Mouse (Mus musculus) heart, adult 8-10 months (tissue): ENCODE measurements around the gene Casd1. TPM values are rescaled to one million over a fixed set of nuclear protein-coding genes. Genes with fewer than 3 reads are reported as not detected.

Source experiments
- DNase-seq: peaks from one replicate; pipeline ENCODE4 v3.0.0; 2022; ENCODE audit warnings: low spot score
- total RNA-seq, 4 experiments: library from RNA; stranded (reverse); gene quantifications; 2 replicates each; pipeline ENCODE4 v1.2.4; 2022

Gene Casd1
- 10 to 100 TPM; 19.4 to 21.6 (median 20.5) TPM for total RNA-seq

DNA sequence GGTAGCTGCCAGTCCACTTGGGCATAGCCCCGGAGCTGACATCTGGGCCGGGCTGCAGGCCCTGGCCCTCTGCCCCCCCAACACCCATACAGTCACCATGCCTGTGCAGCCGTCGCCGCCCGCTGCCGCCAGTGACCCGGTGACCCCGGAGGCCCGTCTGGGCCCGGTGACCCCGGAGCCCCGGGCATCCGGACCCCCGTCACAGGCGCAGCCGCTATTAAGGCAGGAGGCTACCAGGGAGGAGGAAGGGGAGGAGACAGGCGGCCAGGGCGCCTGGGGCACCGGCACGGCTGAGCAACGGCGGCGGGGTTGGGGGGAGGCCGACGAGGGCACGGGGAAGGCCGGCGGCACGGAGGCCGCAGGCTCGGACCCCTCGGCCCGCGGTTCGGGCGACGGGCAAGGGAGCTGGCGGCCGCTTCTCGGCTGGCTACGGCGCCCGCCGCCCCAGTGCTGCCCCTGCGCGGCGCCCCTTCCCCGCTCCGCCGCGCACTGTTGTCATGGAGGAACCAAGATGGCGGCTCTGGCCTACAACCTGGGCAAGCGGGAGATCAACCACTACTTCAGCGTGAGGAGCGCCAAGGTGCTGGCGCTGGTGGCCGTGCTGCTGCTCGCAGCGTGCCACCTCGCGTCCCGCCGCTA is at the start of gene Casd1:
Gene Casd1, plus strand, starts transcription at position 182 of the 639 bp plus-strand sequence.
- DNase-seq: peak; percentile 36

DNA sequence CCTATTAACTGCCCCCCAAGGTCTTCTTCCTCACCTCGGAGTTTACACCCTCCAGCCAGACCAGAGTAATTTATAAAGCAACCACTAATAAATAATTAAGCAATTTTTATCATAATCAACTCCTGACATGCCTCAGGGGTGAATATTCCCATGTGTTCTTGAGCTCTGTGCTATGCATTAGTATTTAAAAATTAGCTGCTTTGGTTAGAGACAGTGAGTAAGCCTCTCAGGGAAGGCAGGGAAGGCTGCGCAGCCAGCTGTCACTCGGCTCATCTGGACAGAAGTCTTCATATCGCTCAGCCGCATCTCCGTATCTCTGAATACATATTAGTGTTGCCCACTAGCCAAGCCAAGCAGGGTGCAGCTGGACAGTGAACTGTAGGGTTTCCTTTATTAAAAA is 45.3 kb upstream of the Casd1 start:
- no peak for DNase-seq

DNA sequence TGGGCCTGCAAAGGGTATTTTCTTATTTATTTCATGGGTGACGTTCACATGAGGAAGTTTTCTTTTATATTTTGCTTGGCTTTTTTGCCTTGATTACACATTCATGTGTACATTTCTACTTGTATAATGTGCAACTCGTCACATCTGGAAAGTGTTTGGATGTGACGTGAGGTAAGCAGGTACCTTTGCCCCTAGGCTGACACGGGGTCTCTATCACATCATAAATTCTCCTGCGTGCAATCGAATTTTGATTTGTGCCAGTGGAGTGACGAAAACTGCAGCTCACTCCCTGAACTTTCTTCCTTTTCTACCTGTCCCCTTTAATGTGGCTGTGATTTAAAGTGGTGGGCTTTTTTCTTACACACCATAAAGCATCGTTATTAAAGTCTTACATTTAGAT is 43.6 kb upstream of the Casd1 start:
- no peak for DNase-seq

DNA sequence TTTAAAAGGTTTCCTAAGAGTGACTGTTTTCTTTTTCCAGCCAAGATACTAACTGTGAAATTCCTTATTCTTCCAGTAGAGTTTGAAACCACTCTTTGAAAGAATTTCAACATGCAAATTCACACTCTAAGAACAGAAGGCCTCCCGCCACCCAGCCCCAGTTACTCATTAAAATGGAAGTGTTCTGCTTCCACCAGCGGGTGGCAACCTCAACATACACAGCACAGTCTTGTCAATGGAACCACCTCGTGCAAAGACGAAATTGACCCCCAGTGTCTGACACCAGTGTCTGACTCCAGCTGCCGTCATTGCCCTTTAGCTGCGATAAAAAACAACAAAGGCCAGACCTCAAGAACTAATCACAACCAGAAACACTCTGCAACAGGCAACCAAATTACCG is 43.0 kb upstream of the Casd1 start:
- DNase-seq: peak; percentile 6

DNA sequence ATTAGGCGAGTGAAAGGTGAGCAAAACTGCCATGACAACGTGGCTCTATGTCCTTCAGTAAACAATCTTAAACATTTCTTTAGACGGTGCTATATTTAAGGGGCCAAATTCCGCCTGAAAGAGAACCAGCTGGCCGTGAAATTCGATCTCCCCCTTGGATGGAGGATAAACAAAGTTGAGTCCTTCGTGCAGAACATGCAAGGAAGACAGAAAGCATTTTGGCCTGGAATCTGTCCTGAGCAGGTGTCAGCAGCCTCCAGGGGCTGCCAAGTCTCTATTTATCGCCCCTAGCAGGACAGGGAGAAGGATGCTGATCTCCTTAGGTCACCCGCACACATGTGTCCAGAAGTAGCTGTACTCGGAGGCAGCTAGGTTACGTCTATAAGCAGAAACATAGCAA is 39.5 kb upstream of the Casd1 start:
- DNase-seq: no peak

DNA sequence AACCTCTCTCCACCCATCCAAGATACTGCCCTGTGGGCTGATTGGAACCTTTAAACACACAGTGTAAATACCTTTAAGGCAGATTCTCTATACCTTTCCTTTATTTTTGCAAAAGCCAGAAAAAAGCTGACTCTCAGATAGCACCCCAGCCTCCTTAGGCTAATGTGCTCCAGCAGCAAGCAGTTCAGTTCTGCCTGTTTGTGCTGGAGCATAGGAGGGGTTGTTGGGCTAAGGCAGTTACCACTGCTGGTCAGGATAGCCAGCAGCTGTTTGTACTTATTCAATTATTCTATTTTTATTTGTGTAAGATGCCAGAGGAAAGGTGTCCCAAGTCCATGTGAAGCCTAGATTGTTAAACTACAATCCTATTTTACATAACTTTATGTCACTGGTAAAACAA is 39.0 kb upstream of the Casd1 start:
- no peak for DNase-seq

DNA sequence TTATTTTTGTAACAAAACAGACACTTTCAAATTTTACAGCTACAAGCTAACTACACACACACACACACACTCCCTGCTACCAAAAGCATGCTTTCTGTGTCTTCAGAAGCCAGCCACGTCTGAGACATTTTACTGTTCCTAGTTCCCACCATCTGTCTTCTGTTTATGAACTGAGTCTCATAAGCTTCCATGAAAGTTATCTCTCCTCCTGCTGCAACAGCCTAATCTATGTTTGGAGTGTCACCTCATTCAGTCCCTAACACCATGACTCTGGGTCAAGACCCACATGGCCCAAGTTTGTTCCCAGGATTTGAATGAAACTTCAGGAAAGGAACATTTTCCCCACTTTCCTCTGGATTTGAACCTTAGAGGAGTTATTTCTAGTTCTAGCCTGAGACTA is 38.2 kb upstream of the Casd1 start:
- DNase-seq: no peak

DNA sequence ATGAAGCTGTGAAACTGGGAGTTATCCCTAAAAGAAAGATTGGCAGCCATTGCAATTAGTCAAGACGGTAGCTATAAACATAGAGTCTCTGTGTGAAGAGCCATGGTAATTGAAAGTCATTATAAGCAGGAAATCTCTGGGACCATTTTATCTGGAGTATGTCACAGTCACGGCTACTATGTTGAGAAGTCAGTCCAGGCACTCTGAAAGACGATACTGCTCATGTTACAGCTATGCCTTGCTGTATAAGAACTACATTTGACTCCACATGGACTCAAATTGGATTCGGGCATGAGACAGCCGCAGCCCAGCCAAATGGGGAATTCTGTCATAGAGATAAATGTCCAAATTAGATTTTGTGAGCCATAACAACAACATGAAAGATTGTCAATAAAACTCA is 37.2 kb upstream of the Casd1 start:
- no peak for DNase-seq

DNA sequence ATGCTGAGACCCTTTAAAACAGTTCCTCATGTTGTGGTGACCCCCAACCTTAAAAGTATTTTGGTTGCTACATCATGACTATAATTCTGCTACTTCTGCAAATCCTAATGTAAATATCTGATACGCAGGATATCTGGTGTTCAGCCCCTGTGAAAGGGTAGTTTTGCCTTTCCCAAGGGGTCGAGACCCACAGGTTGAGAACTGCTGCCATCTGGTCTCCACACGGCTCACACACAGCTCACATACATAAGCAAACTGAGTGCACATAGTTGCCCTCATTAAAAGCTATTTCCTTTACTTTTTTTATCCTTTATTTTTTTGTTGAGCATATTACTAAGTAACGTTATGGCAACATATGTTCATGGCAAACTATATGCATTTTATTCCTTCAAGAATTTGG is 30.2 kb upstream of the Casd1 start:
- DNase-seq: no peak

DNA sequence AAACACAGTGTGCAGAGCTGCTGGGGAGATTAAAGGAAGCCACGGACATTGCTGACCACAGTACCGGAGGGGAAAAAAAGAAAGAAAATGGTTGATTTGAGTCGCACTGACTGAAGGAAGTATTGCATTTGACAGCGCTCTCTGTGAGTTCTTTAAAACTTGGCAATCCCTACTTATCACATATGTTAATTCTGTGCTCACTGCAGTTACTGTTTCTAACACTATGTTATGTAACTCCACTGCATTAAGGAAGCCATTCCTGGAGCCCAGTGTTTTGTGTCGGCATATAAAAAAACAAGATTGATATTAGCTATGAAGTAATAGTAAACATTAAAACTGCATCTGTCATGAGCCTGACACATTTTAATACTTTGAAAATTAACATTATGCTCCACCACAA is 22.9 kb upstream of the Casd1 start:
- no peak for DNase-seq

DNA sequence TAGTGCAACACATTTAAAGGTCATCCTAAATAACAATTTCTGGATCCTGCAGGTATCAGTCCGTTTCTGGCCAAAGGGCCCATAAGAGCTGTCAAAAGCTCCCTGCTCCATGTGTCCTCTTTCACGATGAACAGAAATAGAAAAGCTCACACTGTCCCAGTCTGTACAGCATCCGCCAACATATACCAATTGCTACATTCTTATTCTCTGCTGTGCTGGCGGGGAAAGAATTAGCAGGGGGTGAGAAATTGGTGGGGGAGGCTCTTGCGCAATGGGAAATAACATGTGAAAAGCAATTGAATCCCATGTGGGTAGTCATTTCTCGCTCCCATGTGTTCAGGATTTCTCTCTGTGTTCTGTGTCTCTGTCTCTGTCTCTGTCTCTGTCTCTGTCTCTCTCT is 22.3 kb upstream of the Casd1 start:
- no peak for DNase-seq

DNA sequence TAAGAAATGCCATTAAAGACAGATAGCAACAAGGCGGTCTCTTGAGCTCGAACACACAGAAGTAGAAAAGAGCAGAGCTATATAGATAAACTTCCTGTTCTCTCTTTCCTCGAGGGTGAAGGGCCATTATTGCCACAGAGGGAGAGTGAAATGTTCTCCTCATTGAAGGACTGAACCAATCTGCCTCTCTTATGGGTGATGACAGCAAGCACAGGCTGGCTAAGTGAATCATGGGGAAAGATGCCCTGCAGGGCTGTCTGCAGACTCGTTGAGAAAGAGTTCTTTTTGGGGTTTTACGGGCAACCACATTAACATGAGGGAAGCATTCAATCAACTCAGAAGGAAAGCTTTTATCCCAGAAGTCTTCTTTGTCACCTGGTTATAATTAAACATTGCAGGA is 21.0 kb upstream of the Casd1 start:
- no peak for DNase-seq

DNA sequence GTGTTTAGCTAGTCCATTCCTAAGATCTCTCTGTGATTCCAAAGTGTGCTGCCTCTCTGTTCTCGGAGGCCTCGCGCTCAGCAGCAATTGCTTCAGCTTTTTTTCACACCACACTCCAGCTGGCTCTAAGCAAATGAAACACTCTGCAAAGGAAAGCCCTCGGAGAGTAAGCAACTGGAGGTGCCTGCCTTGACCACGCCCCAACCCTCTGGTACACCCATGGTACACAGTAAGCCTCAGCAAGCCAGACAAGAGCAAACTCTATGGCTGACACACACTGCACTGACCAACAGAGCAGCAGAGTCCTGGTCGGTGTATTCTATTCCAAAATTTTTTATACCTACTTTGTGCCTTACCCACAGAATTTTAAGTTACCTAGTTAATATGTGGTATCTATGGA is 17.2 kb upstream of the Casd1 start:
- no peak for DNase-seq

DNA sequence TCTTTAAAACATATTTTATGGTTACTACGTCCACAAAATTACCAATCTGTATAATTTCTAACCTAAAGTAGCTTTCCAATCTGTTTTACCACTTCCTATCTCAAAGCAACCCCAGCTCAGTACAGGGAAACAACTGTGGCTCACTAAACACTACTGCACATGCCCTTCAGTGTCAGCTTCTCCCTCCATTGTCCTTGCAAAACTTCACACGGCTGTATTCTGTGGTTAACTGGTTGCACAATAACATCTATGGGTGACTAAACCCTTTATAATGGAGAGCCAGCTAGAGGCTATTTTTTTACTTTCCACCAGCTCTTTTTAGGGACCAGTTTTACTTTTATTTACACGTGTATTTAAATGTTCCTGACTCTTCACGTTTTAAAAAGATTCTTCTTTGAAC is 12.7 kb upstream of the Casd1 start:
- no peak for DNase-seq

DNA sequence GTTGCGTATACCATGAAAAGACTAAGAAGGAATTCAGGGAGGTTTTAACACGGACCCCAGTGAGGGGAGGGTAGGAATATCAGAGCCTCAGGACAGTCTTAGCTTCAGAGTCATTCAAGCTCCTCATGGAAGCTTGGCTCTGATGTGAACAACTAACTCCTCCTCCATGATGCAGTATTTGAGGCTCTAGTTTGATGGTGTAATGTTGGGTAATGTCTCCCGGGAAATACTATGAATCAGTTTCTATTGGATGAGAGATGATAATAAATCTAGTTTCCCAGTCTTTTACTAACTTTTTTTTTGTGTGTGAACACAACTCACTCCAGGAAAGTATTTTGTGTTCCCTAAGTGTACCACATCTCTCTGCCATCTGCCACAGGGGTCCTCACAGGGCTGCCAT is 11.9 kb upstream of the Casd1 start:
- no peak for DNase-seq

DNA sequence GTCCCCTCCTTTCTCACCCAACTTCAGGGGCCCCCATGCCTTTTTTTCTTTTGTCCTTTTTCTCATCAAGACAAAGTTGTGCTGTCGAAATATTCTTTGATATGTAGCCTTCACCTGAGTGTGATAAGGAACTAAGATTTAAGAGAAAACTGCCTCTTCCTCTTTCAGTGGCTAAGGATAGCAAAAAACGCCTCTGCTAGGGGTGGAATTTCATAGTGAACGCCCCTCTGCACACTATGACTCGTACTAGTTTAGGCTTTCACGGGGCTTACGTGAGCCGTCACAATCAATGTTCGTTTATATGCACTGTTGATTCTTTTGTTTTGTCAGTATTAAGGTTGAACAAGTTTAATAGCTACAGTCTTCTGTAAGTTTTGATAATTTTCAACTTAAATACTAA is 10.6 kb upstream of the Casd1 start:
- DNase-seq: no peak

DNA sequence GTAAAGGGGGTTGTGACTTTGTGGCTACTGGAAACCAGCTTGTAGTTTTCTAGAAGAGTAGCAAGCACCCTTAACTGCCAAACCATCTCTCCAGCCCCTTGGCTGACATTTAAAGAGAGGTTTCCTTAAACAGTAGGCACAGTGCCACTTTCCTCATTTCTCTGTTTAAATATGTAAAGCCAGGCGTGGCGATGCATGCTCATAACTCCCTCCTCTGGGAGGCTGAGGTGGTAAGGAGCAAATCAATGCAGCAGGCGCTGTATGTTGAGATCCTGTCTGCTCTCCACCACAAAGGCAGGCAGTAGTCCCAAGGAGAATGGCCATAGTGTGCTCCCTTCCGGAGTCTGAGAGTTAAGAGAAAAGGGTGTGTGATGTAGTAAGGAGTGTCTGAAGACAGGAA is 2.9 kb upstream of the Casd1 start:
- no peak for DNase-seq

DNA sequence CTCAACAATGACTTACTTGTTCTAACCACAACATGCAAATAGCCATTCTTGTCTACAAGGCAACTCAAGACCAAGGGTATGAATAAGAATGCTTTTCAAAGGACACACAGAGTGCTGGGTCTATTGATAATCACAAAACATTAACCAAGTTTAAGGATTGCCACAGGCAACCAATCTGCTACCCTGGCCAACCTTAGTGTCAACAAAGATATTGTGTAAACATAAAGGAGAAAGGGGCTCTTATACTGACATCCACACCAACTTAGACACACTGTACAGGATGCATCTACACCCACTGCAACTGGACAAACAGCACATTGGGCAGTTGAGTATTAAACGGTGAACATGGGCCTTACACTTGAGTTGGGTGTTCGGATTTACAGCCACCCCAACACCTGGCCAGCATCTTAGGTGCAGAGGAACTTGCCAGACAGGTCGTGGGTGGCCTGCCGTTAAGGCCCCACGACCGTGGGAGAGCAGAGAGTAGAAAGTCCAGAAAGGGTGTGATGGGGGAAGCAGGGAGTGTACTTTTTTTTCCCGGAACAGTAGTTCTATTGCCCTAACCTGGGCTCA is 468 bp upstream of the Casd1 start:
- no peak for DNase-seq

DNA sequence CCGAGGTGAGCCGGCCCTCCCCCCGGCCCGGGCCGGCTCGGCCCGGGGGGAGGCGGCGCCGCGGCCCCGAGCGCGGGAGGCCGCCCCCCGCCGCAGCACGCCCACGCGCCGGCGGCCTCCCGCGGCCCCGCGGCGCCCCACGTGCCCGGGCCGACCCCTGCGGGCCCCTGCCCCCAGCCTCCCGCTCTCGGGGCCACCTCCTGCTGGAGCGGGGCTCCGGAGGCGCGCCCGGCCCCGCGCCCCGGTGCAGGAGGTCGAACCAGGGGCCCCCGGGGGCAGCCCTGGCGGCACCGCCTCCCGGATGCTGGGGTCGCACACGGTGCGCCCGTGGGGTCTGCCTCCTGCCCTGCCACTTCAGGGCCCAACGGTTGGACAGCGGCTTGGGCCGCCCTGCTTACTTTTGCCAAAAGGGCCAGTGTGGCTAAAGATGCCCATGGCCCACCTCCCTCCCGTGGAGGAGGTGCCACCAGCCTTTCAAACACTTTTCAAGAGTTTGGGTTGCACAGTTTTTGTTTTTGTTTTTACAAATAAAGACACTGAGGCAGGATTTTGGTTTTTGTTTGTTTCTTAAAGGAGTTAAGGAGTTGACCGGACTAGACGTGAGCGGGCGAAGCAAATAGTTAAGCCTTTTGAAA is 775 bp downstream of the Casd1 start:
- DNase-seq: peak; percentile 5

DNA sequence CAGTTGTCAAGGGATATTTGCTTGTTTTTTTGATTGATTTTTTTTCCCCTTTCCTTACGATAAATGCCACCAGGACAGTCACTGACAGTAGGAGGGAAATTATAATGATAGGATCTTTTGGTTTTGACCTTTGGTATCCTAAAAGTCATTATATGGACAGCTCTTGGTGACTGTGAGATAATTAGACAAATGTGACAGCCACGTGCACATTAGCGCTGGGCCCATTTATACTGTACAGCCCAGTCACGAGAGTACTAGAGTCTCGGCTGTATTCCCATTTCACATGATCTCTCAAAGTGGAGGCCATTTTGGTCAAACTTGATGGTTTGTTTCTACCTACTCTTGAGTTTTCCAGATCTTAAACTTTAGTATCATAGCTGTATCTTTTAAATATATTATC is 1.4 kb downstream of the Casd1 start:
- no peak for DNase-seq

DNA sequence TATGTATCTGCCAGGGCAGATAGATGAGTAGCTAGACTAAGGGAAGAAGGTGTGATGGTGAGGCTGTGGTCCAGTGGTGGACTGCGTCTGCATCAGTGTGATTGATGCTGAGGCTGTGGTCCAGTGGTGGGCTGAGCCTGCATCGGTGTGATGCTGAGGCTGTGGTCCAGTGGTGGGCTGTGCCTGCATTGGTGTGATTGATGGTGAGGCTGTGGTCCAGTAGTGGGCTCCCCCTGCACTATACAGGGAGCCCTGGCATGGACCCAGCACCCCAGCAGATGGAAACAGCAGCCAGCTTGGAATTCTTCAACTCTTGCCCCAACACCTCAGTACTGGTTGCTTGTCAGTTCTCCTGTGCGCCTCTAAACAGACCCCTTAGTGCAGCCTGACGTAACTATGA is 5.8 kb downstream of the Casd1 start:
- DNase-seq: no peak

DNA sequence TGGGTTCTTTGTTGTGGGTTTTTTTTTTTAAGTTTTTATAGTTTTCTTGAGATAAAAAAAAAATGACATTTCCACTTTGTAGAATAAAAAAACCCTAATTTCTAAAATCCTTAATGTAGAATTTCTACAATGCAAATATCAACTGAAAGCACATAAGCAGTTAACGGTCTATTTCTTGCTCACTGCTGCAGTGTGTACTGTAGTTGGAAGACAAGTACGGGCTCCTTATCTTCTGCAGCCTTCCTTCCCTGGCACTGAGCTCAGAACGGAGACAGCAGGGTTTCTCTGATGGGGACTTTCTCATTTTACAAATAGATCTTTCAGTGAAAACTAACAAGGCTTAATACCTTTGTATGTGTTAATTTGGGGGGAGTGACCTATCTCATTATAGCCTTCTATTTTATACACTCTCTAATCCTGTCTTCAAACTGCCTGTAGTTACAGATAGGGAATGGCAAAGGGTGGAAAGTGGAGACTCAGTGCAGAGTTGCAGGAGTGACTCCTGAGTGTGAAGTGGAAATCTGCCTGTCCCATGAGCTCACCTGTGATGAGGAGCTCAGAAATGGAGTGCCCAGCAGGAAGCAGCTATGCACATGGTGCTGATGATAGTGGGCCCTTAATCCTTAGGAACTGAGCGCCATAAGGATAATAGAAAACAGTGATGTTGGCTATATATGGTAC is 9.7 kb downstream of the Casd1 start:
- no peak for DNase-seq

DNA sequence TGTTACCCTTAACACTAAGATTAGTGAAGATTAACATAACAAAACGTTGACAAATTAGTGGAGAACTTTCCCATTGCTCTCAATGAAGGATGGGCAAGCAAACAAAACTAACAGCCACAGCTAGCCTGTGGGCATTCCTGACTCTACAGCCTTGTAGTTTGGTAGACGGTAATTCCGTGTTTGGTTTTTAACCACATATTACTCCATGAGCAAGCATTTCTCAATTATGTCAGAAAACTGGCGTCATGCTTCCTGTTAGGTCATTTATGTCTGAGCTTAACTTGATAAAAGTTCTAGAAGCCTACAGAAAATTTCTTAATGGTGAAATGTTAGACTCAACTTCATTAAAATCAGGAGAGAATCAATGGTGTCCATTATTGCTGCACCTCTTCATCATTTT is 11.2 kb downstream of the Casd1 start:
- no peak for DNase-seq
